Mouse (Mus musculus) cerebellum, adult 11-12 months (tissue): Measurements from ENCODE around the gene Pitx3.
"Not testable (repeated sequence)": the region's sequence is repeated elsewhere in the genome, so short reads cannot be mapped to it uniquely, and the experiment has no call there.

Experiments used
- DNase-seq: peaks from one replicate; pipeline ENCODE4 v3.0.0; 2022

Gene Pitx3

DNA sequence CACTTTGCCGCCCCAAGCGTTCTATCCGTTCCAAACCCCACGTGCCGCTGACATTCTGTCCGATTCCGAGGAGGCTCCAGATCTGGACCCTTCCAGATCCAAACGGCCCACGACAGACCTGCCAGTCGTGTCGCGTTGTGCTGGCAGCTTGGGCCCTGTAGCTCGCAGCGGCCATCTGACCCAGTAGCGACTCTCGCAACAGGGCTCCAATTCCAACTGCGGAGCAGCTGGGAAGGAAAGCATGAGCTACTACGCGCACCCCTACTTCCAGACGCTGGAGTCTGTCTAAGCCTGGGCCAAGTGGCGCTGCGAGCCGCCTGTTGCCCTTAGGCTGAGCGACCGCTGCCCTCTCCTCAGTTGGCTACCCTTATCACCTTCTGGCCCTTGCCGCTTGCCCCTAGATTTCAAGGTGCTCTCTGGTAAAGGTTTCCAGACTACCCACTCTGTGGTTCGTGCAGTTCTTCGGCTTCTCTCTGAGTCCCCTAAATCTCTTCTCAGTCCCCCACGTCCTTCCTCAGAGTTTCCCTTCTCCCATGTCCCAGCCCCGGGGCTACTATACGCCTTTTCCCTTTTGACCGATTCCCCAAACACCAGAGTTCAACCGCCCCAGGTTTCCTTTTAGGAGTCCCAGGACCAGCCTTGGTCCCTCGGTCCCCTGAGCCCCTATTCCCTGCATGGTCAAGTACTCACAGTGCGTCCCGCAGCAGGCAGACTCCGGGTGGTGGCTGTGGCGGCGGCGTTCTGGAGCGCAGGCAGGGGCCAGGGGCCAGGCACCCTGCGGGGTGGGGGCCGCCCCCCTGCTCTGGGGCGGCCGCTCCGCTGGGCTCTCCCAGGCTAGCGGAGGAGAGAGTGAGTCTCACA lies at the start of gene Pitx3:
Pitx3 (minus strand) TSS at position 816 of the 861 bp plus-strand sequence.
- no peak for DNase-seq

DNA sequence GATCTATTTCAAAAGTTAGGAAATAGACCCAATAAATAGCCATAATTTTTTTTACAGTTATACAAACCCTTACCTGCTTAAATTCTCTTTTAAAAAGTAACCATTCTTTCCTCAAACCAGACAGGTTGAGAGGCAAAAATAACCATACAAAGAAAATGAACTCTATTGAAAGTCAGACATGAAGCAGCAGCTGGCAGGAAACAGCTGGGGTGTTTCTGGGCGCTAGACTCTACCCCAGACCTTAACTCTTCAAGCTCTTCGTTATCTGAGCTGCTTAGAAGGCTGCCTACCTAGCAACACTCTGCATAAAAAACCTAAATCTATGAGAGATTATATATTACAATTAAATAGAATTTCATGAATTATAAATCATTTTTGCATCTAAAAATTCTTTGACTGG lies 39.1 kb upstream of the Pitx3 start:
- DNase-seq: no peak

DNA sequence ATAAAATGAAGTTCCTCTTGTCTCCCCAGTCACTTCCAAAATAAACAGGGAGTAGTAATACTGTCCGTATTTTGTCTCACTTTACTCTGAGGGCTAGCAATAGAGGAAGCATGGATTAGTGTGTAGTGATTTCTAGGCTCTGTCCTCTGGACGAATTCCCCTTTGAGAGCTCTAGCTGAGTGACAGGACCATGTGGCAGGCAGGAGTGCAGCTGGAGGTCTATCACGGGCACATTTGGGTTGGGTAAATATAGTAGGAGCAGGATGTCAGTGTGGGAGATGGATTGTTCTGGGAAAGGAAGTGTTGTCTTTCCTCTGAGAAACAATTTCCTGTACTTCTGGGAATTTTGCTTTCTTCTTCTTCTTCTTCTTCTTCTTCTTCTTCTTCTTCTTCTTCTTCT lies 38.5 kb upstream of the Pitx3 start:
- no peak for DNase-seq

DNA sequence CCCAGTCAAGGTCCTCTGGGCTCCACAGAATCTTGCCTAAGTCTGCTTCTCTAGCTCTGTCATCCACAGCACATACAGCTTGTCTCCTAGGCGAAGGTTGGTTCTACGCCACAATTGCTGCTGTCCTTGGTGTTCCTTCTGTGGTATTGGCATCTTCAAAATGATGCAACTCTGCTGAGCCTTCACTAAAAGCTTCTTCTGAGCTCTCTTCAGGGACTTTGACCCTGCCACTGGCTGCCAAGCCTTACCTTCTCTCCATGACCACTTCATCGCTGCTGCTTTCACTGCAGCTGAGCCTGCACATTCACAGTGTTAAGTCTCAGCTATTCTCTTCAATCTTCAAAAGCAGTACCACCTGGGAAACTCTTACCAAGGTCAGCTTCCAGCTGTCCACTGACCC lies 34.1 kb upstream of the Pitx3 start:
- DNase-seq: no peak

DNA sequence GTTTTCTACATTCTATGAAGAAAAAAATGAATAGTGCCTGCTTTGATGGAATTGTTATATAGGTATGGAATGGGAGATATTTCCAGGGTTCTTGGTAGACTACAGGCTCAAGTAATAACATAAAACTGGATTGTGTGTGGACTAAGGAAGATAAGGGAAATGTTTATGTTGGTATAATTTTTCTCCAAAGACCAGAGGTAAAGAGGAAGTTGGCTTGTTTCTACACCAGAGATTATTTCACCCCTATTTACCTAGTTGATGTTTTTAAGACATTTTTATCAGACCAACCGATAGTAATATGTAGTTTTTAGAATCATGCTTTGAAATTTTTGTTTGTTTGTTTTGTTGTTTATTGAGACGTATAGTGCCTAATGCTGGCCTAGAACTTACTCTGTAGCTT lies 32.1 kb upstream of the Pitx3 start:
- DNase-seq: no peak

DNA sequence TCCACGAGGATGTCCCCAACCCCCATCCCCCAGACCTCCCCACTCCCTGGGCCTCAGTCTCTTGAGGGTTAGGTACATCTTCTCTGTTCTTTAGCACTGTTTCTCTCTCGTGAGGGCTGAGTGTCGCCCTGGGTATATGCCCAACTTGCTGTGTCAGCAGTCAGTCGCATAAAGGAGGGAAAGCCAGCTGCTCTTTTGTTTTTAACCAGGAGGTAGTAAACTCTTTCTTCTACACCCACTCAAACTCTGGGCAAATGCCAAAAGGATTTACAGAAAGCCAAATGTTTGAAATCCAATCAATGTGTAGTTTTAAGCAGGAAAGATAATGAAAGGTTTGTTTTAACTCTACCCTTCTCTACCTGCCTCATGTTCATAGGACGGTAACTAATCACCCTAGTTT lies 28.9 kb upstream of the Pitx3 start:
- DNase-seq: no peak

DNA sequence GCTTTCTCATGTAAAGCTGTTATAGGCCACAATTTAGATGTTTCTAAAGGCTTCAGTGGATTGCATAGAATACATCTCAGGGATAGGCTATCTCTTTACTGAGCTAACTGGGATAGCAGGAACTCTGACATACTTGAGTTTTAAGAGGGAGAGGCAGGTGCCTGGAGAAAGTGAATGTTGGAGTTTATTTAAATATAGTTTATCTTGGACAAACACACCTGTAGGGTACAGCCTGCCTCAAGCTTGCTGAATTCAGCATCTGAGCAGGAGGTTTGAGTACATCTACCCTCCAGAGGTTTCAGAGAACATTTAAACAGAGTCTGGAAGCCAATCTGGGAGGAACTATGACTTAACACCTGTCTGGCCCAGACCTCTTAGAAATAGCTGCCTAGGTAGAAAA lies 27.0 kb upstream of the Pitx3 start:
- no peak for DNase-seq

DNA sequence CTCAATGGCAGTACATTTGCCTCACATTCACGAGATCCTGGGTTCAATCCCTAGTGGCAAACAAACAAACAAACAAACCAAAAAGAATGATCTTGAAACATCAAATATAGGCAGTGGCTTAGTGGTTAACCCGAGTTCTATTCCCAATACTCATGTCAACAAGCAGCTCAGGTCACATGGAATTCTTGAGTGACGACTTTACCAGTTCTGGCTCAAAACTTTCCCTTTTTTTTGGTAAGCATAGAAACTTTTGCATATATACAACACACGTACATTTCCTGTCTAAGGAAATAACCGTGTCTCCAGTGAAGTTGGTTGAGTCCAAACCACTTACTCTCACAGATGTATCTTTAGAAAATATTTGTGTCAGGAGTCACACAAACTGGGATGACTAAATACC lies 24.4 kb upstream of the Pitx3 start:
- DNase-seq: no peak

DNA sequence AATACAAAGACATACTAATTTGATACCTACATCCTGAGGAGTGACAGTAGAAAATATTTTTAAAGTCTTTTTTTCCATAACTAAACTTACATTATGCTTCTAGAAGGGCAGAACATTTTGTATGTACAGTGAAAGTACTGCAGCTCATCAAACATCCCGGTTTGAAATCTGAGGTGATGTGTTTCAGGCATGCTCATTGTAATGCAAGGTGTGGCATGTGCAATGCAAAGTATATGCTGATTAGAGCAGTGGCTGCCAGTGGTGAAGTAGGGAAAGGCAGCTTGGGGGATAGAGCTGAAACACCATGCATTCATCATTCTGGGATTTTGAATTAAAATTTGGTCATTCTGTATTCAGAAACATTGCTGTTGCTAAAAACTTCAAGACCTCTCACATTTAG lies 21.8 kb upstream of the Pitx3 start:
- DNase-seq: no peak

DNA sequence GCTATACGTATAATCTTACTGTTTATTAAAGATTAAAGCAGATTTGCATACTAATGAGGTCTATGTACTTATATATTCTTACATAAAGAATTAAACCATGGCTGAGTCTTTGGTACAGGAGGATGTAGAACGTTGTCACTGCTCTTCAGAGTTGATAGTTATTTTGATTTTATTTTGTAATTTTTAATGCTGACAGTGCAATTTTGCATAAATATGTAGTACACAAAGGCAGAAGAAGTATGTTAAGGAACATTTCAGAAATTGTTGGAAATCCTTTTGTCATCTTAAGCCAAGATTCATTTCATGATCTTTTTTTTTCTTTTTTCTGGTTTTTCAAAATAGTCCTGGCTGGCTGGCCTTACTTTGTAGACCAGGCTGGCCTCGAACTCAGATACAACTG lies 21.3 kb upstream of the Pitx3 start:
- no peak for DNase-seq

DNA sequence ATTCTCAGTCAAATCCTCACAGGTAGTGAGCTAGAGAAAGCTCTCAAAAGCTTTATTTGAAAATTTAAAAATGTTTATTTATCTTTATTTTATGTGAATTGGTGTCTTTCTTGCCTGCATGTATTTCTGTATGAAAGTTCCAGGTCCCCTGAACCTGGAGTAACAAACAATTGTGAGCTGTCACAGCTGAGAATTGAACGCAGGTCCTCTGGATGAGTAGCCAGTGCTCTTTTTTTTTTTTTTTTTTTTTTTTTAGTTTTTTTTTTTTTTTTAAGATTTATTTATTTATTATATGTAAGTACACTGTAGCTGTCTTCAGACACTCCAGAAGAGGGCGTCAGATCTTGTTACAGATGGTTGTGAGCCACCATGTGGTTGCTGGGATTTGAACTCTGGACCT lies 19.0 kb upstream of the Pitx3 start:
- not testable (repeated sequence) for DNase-seq

DNA sequence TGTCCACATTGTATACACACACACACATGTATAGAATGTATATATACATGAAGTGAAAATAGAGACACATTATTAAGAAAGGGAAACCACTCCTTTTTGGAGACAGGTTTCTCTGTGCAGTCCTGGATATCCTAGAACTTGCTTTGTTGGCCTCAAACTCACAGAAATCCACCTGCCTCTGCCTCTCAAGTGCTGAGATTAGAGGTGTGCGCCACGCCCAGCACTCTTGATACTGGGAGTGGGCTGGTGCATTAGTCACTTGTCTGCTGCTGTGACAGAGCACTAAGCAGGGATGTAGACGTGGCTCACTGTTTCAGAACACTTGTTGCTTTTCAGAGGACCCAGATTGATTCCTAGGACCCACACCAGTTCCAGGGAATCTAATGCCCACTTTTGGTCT lies 17.8 kb upstream of the Pitx3 start:
- no peak for DNase-seq

DNA sequence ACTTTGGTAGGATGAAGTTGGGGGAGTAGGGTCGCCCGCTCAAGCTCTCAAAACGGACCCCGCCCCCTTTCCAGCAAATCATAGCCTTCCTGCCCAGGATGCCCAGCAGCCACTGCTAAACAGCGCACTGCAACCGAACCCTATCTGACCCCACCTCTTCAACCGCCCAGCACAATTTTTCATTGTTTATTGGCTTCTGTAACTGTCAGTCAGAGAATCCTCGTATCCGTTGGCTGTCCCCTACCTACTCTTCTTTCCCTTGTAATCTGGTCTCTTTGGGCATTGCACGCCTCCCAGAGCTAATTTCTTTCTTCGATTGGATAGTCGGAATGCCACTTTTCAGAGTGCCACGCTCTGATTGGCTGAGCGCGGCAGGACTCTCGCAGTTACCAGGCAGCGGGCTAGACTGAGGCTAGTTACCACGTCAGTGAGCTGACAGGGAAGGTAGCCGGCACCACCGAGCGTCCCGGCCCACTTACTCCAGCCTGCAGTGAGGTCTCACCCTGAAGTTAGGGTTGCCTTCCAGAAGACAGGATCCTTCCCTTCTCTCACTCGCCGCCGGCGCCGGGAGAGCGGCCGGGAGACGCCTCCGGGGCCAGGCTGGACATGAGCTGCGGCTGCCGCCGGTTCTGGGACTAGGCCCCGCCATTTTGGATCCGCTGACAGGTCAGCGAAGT lies 4.1 kb upstream of the Pitx3 start, which contains the start of gene Gbf1:
Gbf1 (plus strand) TSS at position 383 of the 677 bp plus-strand sequence.
- DNase-seq: peak; percentile 97

DNA sequence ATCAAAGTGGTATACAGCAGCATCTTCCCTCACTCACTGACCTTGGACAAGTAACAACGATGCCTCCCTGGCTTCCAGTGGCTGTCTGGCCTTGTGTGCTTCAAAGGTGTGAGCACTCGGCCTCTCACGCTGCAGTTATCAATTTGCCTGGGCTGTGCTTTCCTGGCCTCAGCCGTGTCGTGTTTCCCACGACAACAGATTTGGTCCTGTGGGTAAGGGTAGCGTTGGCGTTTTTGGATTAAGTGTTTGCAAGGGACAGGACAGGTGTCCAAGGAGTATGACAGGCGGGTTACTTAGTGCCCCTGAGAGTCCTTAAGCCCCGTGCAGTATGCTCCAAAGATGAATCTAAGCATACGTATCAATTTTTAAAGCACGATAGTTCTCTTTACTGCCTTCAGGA lies 965 bp upstream of the Pitx3 start:
- DNase-seq: no peak

DNA sequence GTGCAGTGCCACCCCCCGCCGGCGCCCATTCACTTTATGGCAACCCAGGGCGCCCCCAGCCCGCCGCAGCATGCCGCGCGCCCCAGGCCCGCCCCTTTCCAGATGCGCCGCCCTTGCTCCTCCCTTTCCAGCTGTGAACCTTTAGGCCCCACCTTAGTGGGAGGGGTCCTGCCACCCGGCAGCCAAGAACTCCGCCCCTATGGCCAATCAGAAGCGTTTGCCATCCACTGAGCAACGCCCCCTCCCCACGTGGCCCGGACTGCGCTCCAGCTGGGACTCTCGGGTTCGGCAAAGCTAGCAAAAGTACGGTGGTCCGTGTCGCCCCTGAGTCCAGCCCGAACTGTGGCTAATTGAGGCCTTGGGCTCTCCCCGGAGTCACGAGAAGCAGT lies 240 bp upstream of the Pitx3 start:
- DNase-seq: no peak

DNA sequence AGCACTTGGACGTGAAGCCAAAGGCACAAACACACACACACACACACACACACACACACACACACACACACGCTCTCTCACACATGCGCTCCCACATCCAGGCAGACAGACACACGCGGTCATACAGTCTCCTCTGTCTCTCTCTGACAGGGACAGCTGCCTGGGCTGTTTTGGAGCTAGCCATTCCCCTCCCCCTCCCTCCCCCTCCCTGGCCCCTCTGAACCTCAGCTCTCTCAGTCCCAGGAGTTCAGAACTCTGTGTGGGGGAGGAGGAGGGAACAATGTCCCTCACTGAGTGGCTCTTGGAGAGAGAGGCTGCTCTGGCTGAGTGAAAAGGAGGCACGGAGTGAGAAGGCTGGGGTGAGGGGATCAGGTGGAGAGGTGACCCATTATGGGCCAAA lies 7.0 kb downstream of the Pitx3 start:
- no peak for DNase-seq

DNA sequence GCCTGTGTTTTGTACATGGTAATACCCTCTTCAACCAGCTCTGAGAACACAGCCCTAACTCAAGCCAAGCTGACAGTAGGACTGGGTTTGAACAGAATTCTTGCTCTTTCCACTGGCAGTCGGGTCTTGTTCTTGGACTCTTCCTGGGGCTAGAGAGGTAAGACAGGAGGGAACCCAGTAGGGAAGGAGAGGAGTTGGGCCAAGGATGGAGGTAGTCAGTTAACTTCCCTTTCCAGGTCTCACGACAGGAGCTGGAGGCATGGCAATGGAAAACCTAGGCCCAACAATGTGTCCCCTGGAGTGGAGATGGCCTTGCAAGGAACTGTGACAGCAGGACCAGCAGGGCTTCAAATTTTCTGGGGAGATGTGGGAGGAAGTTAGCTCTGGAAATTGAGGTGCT lies 7.8 kb downstream of the Pitx3 start:
- no peak for DNase-seq

DNA sequence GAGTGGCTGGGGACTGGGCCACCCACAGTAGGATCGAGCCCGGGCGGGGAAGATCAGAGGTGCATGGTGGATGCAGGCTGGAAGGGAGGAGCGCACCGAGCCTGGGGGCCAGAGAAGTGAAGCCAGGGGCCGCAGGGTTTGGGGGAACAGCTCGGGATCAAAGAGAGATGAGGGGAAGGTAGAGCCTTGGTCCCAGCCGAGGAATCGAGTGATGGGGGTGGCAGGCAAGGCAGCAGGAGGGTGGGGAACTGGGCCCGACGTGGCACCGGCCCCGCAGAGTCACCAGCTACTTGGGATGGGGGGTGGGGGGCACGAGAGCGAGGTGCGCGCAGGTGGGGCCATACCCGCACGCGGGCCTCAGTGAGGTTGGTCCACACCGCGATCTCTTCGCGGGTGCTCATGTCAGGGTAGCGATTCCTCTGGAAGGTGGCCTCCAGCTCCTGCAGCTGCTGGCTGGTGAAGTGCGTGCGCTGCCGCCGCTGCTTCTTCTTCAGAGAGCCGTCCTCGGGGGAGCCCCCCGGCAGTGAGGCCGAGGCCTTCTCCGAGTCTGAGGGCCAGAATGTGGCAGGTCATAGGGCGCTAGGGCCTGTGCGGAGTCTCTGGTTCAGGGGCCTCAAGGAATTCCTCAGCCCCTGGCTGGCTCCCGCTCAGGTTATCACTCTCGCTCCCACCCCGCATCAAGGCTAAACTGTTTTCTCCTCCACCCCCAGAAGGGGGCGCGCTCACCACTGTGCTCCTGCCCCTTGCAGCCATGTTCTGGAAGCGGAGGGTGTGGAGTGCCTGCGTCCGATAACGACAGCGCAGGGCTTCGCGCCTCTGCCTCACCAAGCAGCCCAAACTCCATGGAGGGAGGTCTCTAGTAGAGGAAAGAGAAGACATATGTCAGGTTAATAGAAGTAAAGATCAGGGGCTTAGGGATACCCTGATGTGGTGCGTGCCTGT lies 11.2 kb downstream of the Pitx3 start:
- DNase-seq: no peak

DNA sequence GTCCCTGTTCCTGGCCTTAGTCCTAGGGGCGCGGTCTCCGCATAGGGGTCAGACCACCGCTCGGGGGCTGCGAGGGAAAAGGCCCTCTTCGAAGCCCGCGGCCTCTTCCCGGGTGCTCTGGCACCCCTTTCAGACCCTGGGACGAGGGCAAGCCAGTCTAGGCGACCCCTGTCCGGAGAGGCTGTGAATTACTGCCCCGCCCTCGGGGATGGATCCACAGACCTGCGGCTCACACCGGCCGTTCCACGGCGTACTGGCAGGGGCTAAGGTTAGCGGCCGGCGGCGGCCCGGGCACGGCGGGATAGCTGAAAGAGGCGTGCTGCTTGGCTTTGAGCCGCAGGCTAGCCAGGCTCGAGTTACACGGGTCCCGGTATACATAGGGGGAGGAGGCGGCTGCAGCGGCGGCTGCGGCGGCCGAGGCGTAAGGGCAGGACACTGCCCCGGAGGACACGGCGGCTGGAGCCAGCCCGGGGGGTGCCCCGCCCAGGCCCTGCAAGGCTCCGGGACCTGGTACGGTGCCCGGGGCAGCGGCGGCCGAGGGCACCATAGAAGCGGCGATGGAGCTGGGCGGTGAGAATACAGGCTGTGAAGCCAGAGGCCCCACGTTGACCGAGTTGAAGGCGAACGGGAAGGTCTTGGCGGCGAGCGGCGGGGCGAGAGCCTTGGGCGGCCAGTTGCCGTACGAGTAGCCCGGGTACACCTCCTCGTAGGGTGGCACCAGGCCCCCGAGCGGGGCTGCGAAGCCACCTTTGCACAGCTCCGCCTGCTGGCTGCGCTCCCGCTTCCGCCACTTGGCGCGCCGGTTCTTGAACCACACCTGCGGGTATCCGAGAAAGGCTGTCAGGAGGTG lies 12.1 kb downstream of the Pitx3 start:
- DNase-seq: peak; percentile 41

DNA sequence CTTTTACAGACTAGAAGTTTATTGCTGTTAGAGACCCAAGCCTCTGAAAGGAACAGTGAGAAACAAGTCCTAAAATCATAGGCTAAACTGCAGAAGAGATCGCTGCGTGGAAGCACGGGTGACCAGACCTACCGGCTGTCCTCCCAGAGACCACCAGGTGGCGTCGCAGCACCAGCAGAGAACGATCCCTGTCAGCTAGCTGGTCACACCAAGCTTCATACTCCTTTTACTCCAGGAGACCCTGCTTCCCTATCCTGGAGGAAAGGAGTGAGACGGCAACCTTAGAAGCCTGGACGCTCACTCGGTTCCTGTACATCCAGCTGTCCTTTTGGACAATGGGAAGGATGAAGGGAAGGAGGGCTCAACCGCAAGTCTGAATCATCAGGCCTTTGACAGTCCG lies 12.8 kb downstream of the Pitx3 start:
- DNase-seq: peak; percentile 78

DNA sequence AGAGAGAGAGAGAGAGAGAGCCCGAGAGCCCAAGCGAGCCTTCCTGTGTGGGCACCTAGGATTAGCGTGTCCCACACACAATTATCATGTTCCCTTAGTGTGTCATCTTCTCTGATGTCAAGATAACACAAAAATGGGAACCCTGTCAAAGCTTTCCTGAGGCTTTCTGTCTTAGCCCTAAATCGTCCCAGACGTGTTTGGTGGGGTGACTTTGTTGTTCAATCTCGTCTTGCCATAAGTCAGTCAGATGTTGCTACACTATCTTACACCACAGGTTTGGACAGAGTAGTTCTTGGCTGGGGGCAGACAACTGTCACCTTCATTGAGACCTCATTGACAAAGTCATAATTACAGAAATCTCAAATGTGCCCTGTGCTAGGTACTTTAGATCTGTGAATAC lies 15.5 kb downstream of the Pitx3 start:
- no peak for DNase-seq
